In genomic region chr2:37766027-37766761, GRCm38 (mm10) we compare ENCODE assay signal across 9 mouse cellular contexts. TPM values are rescaled to one million over a fixed set of nuclear protein-coding genes. Genes with fewer than 3 reads are reported as not detected.
DNase-seq lines count a peak whose midpoint lies in the region; ATAC-seq lines count a peak whose summit lies in the region.
"Had no signal": no experiment of that assay in that cellular context is flagged by ENCODE, and none has a peak within 500 bp of the region (broad histone marks: within the 10 kb centered on the region; RNA-seq: fewer than 3 reads in every experiment).

No protein-coding gene starts in this region.

- H3K9me3 ChIP-seq in hindbrain, embryonic 10.5 days, result no peaks in the 10 kb centered on the region
- no peaks in the 10 kb centered on the region for H3K9me3 ChIP-seq in hindbrain, embryonic 14.5 days (ENCODE audit: control insufficient read depth, low read length)
- H3K9me3 ChIP-seq in hindbrain, embryonic 11.5 days (ENCODE audit: control insufficient read depth, low read length), result no peaks in the 10 kb centered on the region
- H3K9me3 ChIP-seq in midbrain, embryonic 12.5 days, result no peaks in the 10 kb centered on the region

- H3K27me3 ChIP-seq in hindbrain, embryonic 10.5 days (ENCODE audit: insufficient read depth, poor library complexity, severe bottlenecking), result peaks cover 54% of the 10 kb centered on the region
- no peaks in the 10 kb centered on the region for H3K27me3 ChIP-seq in hindbrain, embryonic 14.5 days (ENCODE audit: control insufficient read depth, insufficient read depth, low read length)
- no peaks in the 10 kb centered on the region; the same call in none of the 2 replicates for H3K27me3 ChIP-seq in hindbrain, embryonic 11.5 days (ENCODE audit: control insufficient read depth, insufficient read depth, low read length)
- H3K27me3 ChIP-seq in midbrain, embryonic 12.5 days, result peaks cover 57% of the 10 kb centered on the region

- WGBS in hindbrain, embryonic 10.5 days, result 47% methylated on average over 10 of the region's 11 CpGs
- WGBS in hindbrain, embryonic 14.5 days, result 38% methylated on average over 10 of the region's 11 CpGs
- 38% methylated on average over 10 of the region's 11 CpGs for WGBS in hindbrain, embryonic 11.5 days
- WGBS in midbrain, embryonic 12.5 days, result 29% methylated on average over 11 of the region's 11 CpGs

- no peak overlapping the region for H3K9ac ChIP-seq in hindbrain, embryonic 14.5 days
- no peak overlapping the region for H3K9ac ChIP-seq in hindbrain, embryonic 11.5 days (ENCODE audit: low read depth, low read length)
- H3K9ac ChIP-seq in midbrain, embryonic 12.5 days (replicated peaks), result no peak overlapping the region

- no peak overlapping the region for H3K4me3 ChIP-seq in hindbrain, embryonic 10.5 days
- H3K4me3 ChIP-seq in hindbrain, embryonic 14.5 days (replicated peaks; ENCODE audit: low read length), result no peak overlapping the region
- H3K4me3 ChIP-seq in hindbrain, embryonic 11.5 days (ENCODE audit: low read depth, low read length), result no peak overlapping the region
- H3K4me3 ChIP-seq in midbrain, embryonic 12.5 days, result no peak overlapping the region
- H3K4me3 ChIP-seq: gastrocnemius, adult 2 months had no signal

- H3K4me1 ChIP-seq in hindbrain, embryonic 10.5 days (replicated peaks), result peaks cover 63% of the 10 kb centered on the region
- peaks cover 13% of the 10 kb centered on the region for H3K4me1 ChIP-seq in hindbrain, embryonic 14.5 days (replicated peaks; ENCODE audit: control insufficient read depth, insufficient read depth, low read length)
- no peaks in the 10 kb centered on the region; the same call in 1 of the 2 replicates for H3K4me1 ChIP-seq in hindbrain, embryonic 11.5 days (replicated peaks; ENCODE audit: control insufficient read depth, insufficient read depth, low read length)
- peaks cover 55% of the 10 kb centered on the region for H3K4me1 ChIP-seq in midbrain, embryonic 12.5 days

- no peak for ATAC-seq in hindbrain, embryonic 14.5 days (ENCODE audit: low FRiP score)
- ATAC-seq in hindbrain, embryonic 11.5 days (ENCODE audit: low FRiP score), result peak; percentile 20
- peak; percentile 16; the same call in 1 of the 2 replicates for ATAC-seq in midbrain, embryonic 12.5 days (ENCODE audit: low FRiP score, low read depth)

- H3K36me3 ChIP-seq in hindbrain, embryonic 10.5 days, result no peaks in the 10 kb centered on the region
- no peaks in the 10 kb centered on the region for H3K36me3 ChIP-seq in hindbrain, embryonic 14.5 days (replicated peaks; ENCODE audit: control insufficient read depth, insufficient read depth)
- H3K36me3 ChIP-seq in hindbrain, embryonic 11.5 days (ENCODE audit: control insufficient read depth, insufficient read depth, low read length), result no peaks in the 10 kb centered on the region
- H3K36me3 ChIP-seq in midbrain, embryonic 12.5 days, result no peaks in the 10 kb centered on the region

- no peak for DNase-seq in hindbrain, embryonic 10.5 days (ENCODE audit: low spot score)
- no peak for DNase-seq in hindbrain, embryonic 14.5 days (ENCODE audit: low spot score)
- peak; percentile 59 for DNase-seq in MN1 (ENCODE audit: low spot score)
- DNase-seq in hindbrain, embryonic 11.5 days (ENCODE audit: low spot score), result no peak
- no peak for DNase-seq in frontal cortex, postnatal 25 days (ENCODE audit: low spot score in 2 of 2)
- no peak for DNase-seq in cerebellum, adult 9-11 months
- DNase-seq in ovary, postnatal 14 days (ENCODE audit: low spot score), result no peak

- H3K27ac ChIP-seq in hindbrain, embryonic 10.5 days, result peak overlapping the region; percentile 79
- H3K27ac ChIP-seq in hindbrain, embryonic 14.5 days, result no peak overlapping the region; the same call in 1 of the 2 replicates
- H3K27ac ChIP-seq in hindbrain, embryonic 11.5 days (ENCODE audit: low read depth, low read length), result no peak overlapping the region
- no peak overlapping the region for H3K27ac ChIP-seq in midbrain, embryonic 12.5 days (replicated peaks)

- H3K4me2 ChIP-seq in hindbrain, embryonic 14.5 days (replicated peaks), result no peak overlapping the region
- H3K4me2 ChIP-seq in hindbrain, embryonic 11.5 days (replicated peaks; ENCODE audit: low read depth, low read length), result no peak overlapping the region
- no peak overlapping the region for H3K4me2 ChIP-seq in midbrain, embryonic 12.5 days (replicated peaks)

RNA-seq across cellular contexts. Expression of gene Crb2, which starts 9.9 kb away (rescaled TPM):
- polyA plus RNA-seq in hindbrain, embryonic 10.5 days (2016; fragmentation: Nextera tagmentation; extraction: Ambion mirVana), result 19.5 and 20.5 TPM in 2 replicates
- polyA plus RNA-seq in hindbrain, embryonic 14.5 days (2014; fragmentation: Nextera tagmentation; extraction: Ambion mirVana), result 4.5 and 6.3 TPM in 2 replicates
- polyA plus RNA-seq in hindbrain, embryonic 11.5 days (2014; fragmentation: Nextera tagmentation; extraction: Ambion mirVana), result 6.2 and 7.7 TPM in 2 replicates
- polyA plus RNA-seq in midbrain, embryonic 12.5 days (2016; fragmentation: Nextera tagmentation; extraction: Ambion mirVana), result 21.8 and 24.2 TPM in 2 replicates
